Mouse (Mus musculus): Measurements from ENCODE around the gene Prrxl1. TPM values are rescaled to one million over a fixed set of nuclear protein-coding genes. Genes with fewer than 3 reads are reported as not detected.

The Prrxl1 gene
- polyA plus RNA-seq, 1 experiment, result not detected

DNA sequence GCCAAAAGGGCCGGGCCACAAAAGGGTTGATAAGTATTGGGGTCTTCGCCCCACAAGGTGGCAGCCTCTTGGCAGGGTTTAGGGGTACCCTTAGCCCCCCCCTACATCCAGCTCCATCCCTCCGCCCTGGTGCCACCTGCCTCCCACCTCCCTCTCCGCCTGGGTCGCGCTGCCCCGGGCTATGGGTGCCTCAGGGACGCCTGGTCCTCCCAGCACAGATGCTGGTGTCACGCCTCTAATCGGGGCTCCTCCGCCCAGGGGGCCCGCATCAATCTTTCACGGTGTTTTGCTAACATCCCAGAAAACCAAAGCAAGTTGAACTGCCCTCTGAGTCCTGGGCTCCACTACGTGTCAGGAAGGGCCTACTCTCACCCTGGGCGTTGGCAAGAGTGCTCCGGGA is 903 bp downstream of the Prrxl1 start:
- H3K4me3 ChIP-seq (ENCODE audit: insufficient read depth, low read depth, low read length), result no peak overlapping the region
- no peak overlapping the region for H3K27ac ChIP-seq (replicated peaks; ENCODE audit: low read depth, low read length)
- H3K4me1 ChIP-seq (ENCODE audit: control insufficient read depth, insufficient read depth, insufficient read length, low read length), result no peaks in the 10 kb centered on the region

DNA sequence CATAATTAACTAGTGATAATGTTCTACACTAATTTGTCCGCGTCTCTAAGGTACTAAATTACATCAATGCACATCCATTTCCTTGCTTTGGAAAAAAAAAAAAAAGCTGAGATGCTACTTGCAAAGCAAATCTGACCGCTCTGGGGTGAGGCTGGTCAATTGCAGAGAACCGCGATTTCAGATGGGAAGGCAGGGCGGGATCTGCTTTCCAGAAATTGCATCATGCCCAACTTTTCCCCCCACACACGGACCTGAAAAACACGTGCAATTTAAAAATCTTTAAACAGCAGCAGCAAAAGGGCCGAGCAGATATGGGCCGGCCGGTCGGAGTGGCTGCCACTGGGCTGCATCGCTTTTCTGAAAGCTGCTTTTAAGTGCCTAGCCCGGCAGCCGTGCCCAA is 6.3 kb downstream of the Prrxl1 start:
- Histone ChIP-seq H3K27ac (replicated peaks; ENCODE audit: low read depth, low read length) (no peak overlapping the region), H3K4me1 (ENCODE audit: control insufficient read depth, insufficient read depth, insufficient read length, low read length) (no peaks in the 10 kb centered on the region), H3K4me3 (ENCODE audit: insufficient read depth, low read depth, low read length) (no peak overlapping the region)

DNA sequence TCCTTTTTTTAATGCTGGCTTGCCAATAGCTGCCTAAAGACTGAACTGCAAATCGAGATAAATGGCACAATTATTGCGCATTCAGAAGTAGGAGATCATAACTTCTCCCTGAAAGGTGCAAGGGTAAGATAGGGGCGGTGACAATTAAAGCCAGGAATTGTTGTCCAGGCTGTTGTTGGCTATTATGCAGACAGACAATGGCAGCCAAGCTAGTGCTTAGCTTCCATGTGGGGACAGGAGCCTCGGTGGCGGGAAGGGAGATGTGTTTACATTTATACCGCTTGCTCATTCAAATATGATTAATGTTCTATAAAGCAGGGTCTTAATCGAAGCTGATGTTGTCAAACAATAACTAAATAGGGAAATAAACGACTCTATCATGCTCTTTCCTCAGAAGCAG is 7.1 kb downstream of the Prrxl1 start:
- H3K4me3 ChIP-seq (ENCODE audit: insufficient read depth, low read depth, low read length), result no peak overlapping the region
- H3K4me1 ChIP-seq (ENCODE audit: control insufficient read depth, insufficient read depth, insufficient read length, low read length), result no peaks in the 10 kb centered on the region
- no peak overlapping the region for H3K27ac ChIP-seq (replicated peaks; ENCODE audit: low read depth, low read length)

DNA sequence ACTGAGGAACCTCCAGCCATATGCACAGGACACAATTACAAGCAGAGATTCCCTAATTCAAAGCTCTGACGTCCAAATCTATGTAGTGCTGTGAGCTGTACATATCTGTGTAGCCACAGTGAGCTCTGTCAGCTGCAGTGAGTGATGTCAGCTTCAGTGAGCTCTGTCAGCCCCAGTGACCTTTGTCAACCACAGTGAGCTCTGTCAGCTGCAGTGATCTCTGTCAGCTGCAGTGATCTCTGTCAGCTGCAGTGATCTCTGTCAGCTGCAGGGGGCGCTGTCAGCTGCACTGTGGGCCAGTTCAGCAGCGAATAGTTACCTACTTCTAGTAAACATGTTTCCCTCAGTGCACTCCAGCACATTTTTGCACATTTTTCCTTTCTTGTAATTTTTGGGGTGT is 10.2 kb downstream of the Prrxl1 start:
- Histone ChIP-seq H3K4me3 (ENCODE audit: insufficient read depth, low read depth, low read length) (no peak overlapping the region), H3K4me1 (ENCODE audit: control insufficient read depth, insufficient read depth, insufficient read length, low read length) (no peaks in the 10 kb centered on the region), H3K27ac (replicated peaks; ENCODE audit: low read depth, low read length) (no peak overlapping the region)

DNA sequence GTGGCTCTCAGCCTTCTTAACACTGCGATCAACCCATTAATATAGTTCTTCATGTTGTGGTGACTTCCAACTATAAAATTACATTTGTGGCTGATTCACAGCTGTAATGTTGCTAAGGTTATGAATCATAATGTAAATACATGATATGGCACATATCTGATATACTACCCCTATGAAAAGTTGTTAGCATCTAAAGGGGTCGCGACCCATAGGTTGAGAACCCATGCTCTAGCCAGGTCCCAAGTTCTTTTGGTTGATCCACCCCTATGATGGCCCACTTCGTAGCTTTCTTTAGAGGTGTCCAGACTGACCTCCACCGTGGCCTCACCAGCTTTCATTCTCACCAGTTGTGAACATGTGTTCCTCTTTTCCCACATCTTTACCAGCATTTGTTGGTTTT is 18.0 kb downstream of the Prrxl1 start:
- Histone ChIP-seq H3K4me3 (ENCODE audit: insufficient read depth, low read depth, low read length) (no peak overlapping the region), H3K27ac (replicated peaks; ENCODE audit: low read depth, low read length) (no peak overlapping the region), H3K4me1 (ENCODE audit: control insufficient read depth, insufficient read depth, insufficient read length, low read length) (no peaks in the 10 kb centered on the region)

DNA sequence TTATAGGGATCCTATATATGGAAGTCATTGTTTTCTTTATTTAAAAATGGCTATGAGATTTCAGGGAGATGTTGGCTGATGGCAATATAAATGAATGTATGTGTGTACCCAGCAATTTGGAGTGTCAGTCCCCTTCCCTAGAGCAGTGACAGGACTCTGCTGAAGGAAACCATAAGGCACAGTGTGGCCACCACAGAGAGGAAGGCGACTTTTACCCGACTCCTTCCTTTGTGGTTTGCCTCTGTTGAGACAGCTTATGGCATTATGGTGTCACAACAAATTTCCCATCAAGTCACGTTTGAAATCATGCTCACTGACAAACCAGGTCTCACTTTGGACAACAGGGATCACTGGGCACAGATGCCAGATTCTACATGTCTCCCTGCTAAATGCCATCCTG is 25.0 kb downstream of the Prrxl1 start:
- Histone ChIP-seq H3K4me3 (ENCODE audit: insufficient read depth, low read depth, low read length) (no peak overlapping the region), H3K4me1 (ENCODE audit: control insufficient read depth, insufficient read depth, insufficient read length, low read length) (no peaks in the 10 kb centered on the region)

DNA sequence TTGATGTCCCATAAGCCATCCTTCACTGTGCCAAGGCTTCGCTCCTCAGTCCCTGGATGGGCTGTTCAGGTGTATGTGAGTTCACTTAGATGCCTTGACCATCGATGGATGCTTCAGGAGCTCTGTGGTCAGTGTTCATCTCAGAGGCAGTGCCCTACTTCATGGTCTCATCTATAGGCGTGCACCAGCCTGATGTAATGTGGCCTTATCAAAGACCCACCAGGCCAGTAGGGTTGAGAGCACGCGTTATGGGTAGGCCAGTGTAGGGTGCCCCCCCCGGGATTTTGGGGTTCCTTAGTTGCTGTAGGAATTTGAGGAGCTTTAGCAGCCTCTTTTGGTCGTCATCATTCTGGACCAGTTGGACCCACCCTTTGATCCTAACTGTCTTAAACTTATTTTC is 25.6 kb downstream of the Prrxl1 start:
- H3K27ac ChIP-seq (replicated peaks; ENCODE audit: low read depth, low read length), result no peak overlapping the region
- H3K4me1 ChIP-seq (ENCODE audit: control insufficient read depth, insufficient read depth, insufficient read length, low read length), result no peaks in the 10 kb centered on the region
- no peak overlapping the region for H3K4me3 ChIP-seq (ENCODE audit: insufficient read depth, low read depth, low read length)

More for the DNA sequence above, 25.0 kb downstream of the Prrxl1 start:
- H3K27ac ChIP-seq (replicated peaks; ENCODE audit: low read depth, low read length), result no peak overlapping the region

DNA sequence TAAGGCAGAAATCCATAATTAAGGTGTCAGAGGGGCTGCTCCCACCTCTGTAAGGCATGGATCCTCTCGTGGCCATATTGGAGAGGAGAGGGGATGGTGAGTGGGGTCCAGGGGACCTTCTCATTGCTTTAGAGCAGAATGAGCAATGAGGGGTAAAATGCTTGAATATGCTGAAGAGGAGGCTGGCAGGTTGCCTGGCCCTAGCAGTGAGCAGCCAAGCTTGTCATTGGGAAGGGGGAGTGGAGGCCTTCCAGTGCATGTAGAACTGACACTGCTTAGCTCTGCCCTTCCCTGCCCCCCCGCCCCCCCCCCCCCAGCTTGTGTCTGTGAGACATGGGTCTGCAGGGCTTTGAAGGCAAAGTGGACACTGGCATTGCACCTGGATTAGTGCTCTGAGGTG is 28.1 kb downstream of the Prrxl1 start:
- no peaks in the 10 kb centered on the region for H3K4me1 ChIP-seq (ENCODE audit: control insufficient read depth, insufficient read depth, insufficient read length, low read length)
- H3K27ac ChIP-seq (replicated peaks; ENCODE audit: low read depth, low read length), result no peak overlapping the region
- H3K4me3 ChIP-seq (ENCODE audit: insufficient read depth, low read depth, low read length), result no peak overlapping the region

DNA sequence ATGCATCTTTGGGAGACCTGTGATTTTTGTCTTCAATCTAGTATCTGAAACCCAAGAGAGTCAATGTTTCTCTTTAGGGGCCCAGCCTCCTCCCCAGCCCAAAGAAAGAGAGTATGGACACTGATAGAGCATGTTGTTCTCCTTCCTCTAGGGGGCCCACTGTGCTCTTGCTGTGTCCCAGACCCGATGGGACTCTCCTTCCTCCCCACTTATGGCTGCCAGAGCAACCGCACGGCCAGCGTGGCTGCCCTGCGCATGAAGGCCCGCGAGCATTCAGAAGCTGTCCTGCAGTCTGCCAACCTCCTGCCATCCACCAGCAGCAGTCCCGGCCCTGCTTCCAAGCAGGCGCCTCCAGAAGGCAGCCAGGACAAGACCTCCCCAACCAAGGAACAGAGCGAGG is 29.4 kb downstream of the Prrxl1 start:
- no peak overlapping the region for H3K27ac ChIP-seq (replicated peaks; ENCODE audit: low read depth, low read length)
- H3K4me3 ChIP-seq (ENCODE audit: insufficient read depth, low read depth, low read length), result no peak overlapping the region
- H3K4me1 ChIP-seq (ENCODE audit: control insufficient read depth, insufficient read depth, insufficient read length, low read length), result no peaks in the 10 kb centered on the region

DNA sequence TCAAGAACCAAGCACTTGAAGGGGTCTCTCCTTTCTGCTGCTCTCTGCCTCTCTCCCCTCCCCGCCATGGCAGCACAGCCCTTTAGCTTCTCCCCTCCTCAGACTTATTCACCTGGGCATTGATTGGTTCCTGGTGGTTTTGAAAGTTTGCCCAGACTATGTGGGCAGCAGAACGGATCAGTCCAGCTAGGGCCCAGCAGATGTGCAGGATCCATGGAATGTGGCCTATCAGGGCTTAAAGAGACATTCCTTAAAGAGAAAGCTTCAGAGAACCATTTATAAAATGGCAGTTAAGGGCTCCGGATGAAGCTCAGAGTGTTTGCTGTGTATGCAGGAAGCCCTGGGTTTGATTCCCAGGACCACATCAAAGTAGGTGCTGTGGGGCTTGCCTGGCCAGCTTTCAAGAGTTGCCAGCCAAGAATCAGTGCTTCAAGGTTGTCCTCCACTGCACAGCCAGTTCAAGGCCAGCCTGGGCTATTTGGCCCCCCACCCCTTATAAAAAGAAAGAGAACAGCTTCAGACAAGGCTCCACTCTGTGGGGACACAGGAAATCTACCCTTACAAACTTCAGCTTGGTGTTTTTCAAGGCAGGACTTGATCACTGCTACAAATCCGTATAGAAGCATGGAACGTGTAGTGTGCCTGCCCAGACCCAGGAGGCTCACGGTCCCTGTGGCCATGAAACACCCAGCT is 33.8 kb downstream of the Prrxl1 start:
- H3K4me3 ChIP-seq (ENCODE audit: insufficient read depth, low read depth, low read length), result no peak overlapping the region
- no peaks in the 10 kb centered on the region for H3K4me1 ChIP-seq (ENCODE audit: control insufficient read depth, insufficient read depth, insufficient read length, low read length)
- H3K27ac ChIP-seq (replicated peaks; ENCODE audit: low read depth, low read length), result no peak overlapping the region

DNA sequence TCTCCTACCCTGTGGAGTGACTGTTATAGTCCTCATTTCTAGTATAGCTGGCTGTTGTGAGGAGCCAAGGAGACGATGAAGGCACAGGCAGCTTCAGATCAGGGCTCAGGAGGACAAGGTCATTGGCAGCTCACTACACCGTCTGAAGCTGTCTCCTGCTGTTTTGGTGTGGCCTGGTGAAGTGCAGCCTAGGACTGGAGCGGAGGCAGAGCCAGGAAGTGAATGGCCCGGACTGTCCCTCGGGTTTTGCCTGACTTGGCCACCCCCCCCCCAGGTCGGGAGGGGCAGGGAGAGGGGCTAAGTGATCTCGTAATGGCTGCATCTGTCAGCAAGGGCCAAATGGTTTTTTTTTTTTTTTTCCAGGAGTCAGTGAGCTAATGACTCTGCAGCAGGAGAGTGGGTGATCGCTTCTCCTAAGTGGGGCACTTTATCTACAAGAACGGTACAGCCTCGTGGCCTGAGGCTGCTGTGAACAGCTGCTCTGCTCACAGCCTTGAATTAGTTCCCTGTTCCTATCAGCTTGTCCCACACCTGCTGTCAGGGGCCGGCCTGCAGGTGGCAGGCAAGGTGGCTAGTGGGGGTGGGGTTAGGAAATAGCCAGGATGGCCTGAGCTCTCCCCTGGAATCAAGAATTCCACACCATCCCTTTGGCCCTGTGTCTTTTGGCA is 34.9 kb downstream of the Prrxl1 start:
- Histone ChIP-seq H3K27ac (replicated peaks; ENCODE audit: low read depth, low read length) (no peak overlapping the region), H3K4me3 (ENCODE audit: insufficient read depth, low read depth, low read length) (no peak overlapping the region), H3K4me1 (ENCODE audit: control insufficient read depth, insufficient read depth, insufficient read length, low read length) (no peaks in the 10 kb centered on the region)

DNA sequence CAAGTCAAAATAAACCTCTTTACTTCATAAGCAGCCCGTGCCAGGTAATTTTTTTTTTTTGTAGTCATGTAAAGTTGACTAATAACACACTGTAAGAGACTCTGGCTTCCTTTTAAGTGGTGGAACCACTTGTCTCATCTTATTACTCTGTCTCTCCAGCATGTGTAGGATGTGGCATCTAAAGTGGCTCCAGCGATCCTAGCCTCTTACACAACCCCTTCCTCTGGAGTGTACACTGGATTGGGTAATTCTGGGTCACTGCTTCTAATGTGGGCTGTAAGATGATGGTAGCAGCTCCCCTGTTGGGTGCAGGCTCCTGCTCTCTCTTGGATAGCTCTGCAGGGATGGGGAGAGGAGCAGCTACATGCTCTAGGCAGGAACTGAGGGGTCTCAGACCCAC is 39.3 kb downstream of the Prrxl1 start:
- Histone ChIP-seq H3K27ac (replicated peaks; ENCODE audit: low read depth, low read length) (no peak overlapping the region), H3K4me1 (ENCODE audit: control insufficient read depth, insufficient read depth, insufficient read length, low read length) (no peaks in the 10 kb centered on the region), H3K4me3 (ENCODE audit: insufficient read depth, low read depth, low read length) (no peak overlapping the region)

DNA sequence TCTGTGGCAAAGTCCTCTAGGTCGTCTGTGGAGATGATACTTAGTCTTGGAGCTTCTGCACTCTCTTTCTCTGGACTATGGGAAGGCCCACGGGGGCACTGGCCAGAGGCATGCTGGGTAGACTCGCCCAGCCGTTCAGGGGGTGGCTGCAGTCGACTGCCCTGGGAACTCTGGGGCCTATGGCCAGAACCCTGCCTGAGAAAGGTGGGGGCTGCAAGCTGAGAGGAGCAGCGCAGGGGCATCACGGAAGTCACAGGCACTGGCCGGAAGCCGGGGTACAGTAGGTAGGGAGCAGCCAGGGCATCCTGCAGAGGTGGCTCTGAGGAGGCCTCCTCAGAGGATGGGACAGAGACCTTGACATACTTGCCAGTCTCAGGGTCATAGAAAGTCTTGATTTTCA is 60.6 kb downstream of the Prrxl1 start:
- H3K4me3 ChIP-seq (ENCODE audit: insufficient read depth, low read depth, low read length), result no peak overlapping the region
- no peaks in the 10 kb centered on the region for H3K4me1 ChIP-seq (ENCODE audit: control insufficient read depth, insufficient read depth, insufficient read length, low read length)
- no peak overlapping the region for H3K27ac ChIP-seq (replicated peaks; ENCODE audit: low read depth, low read length)

DNA sequence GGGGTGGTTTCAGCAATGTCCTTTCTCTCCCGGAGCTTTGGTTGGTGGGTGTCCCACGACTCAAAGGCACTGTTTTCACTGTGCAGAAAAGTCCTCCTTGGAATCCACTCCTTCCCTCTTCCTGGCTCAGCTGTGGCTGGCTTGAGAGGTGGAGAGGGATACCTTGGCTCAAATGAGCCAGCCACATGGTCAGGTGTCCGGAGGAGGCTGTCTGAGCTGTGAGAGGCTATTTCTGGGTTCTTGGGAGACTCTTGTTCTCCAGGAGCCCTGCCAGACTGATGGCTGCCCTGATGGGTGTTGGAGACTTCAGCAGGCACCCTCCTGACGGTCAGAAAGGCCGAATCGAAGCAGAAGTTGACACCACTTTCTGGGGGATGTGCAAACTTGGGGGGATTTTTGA is 63.9 kb downstream of the Prrxl1 start:
- Histone ChIP-seq H3K4me3 (ENCODE audit: insufficient read depth, low read depth, low read length) (no peak overlapping the region), H3K4me1 (ENCODE audit: control insufficient read depth, insufficient read depth, insufficient read length, low read length) (no peaks in the 10 kb centered on the region), H3K27ac (replicated peaks; ENCODE audit: low read depth, low read length) (no peak overlapping the region)

DNA sequence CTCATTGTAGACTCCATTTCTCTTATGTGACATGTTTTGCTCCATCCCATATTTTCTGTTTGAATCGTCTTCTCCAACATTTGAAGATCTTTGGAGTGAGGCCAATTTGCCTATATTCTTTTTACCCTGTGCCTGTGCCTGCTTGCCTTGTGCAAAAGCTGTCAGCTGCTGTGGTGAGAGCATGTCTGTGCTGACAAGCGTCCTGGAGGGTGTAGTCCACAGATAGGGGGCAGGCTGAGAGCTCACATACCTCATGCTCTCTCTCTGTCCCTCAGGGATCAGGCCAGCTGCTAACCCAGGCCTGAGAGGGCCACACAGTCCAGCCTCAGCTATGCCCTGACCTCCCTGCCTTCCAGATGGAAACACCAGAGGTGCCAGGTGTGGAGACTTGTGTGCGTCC is 74.0 kb downstream of the Prrxl1 start:
- Histone ChIP-seq H3K4me1 (ENCODE audit: control insufficient read depth, insufficient read depth, insufficient read length, low read length) (no peaks in the 10 kb centered on the region), H3K4me3 (ENCODE audit: insufficient read depth, low read depth, low read length) (no peak overlapping the region), H3K27ac (replicated peaks; ENCODE audit: low read depth, low read length) (no peak overlapping the region)

DNA sequence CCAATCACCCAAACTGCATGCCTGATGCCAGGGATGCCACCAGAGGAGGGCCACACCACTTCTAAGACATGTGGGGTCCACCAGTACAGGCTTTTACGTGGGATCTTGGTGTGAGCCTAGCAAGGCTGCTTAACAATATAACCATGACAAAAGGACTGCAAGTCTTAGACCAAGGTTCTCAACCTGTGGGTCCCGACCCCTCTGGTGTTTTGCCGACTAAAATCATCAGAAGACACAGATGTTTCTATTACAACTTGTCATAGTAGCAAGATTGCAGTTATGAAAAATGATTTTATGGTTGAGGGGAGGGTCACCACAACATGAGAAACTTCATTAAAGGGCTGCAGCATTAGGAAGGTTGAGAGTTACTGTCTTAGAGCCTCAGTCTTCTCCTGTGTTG is 79.4 kb downstream of the Prrxl1 start:
- no peak overlapping the region for H3K27ac ChIP-seq (replicated peaks; ENCODE audit: low read depth, low read length)
- H3K4me3 ChIP-seq (ENCODE audit: insufficient read depth, low read depth, low read length), result no peak overlapping the region
- H3K4me1 ChIP-seq (ENCODE audit: control insufficient read depth, insufficient read depth, insufficient read length, low read length), result no peaks in the 10 kb centered on the region
